Mouse (Mus musculus) midbrain, embryonic 11.5 days (tissue): ENCODE results near the gene Cdkn2c. TPM values are rescaled to one million over a fixed set of nuclear protein-coding genes. Genes with fewer than 3 reads are reported as not detected.

Experiments used
- polyA plus RNA-seq: library from polyadenylated mRNA; unstranded; fragments of >200 nt; fragmentation: Nextera tagmentation; extraction: Ambion mirVana; gene quantifications from 2 replicates; pipeline ENCODE4 v1.2.1, GENCODE M21; 2014

Gene Cdkn2c
- polyA plus RNA-seq, 1 experiment from 2014 or later = 7.4 TPM

Other genes with a start within 250 kb of the Cdkn2c start
- gene Rnf11, start 182.5 kb downstream of the Cdkn2c start, polyA plus RNA-seq = 54.9 and 61.2 TPM in 2 replicates
- gene 4930522H14Rik, start 135.9 kb downstream of the Cdkn2c start, polyA plus RNA-seq = not detected in 2 replicates
- 42.4 and 44.0 TPM in 2 replicates for gene Faf1, start 9.4 kb upstream of the Cdkn2c start, polyA plus RNA-seq